Mouse (Mus musculus) forebrain, embryonic 11.5 days (tissue): ENCODE data around the gene Smoc1. TPM values are rescaled to one million over a fixed set of nuclear protein-coding genes. Genes with fewer than 3 reads are reported as not detected.
A peak's percentile ranks its signal among the peaks of the same experiment; 100 is the strongest.

ENCODE experiments used
- ATAC-seq: fragments of 200-750 bp; cut with Nextera tagmentation; replicated peaks from 2 replicates; pipeline ENCODE4 v1.8.0; 2017; ENCODE audit warnings: moderate TSS enrichment; ENCODE audit not compliant: low FRiP score
- DNase-seq: peaks from one replicate; pipeline ENCODE4 v3.0.0-alpha.2; 2017; ENCODE audit warnings: low spot score
- H3K27ac ChIP-seq: fragments of 300-500 bp; sonication (generic); 2 replicates; pipeline ENCODE4 v1.5.1; 2014; ENCODE audit warnings: low read depth, low read length
- H3K27me3 ChIP-seq: fragments of 300-500 bp; sonication (generic); 2 replicates; pipeline ENCODE4 v1.6.1; 2014; ENCODE audit warnings: mild to moderate bottlenecking, low read length, mixed read lengths; ENCODE audit not compliant: control insufficient read depth, insufficient read depth
- H3K36me3 ChIP-seq: fragments of 300-500 bp; sonication (generic); 2 replicates; pipeline ENCODE4 v1.6.1; 2014; ENCODE audit warnings: mild to moderate bottlenecking, low read length, moderate library complexity, mixed read lengths; ENCODE audit not compliant: control insufficient read depth, insufficient read depth
- H3K4me1 ChIP-seq: fragments of 300-500 bp; sonication (generic); replicated peaks from 2 replicates; pipeline ENCODE4 v1.6.1; 2014; ENCODE audit warnings: low read length, mixed read lengths; ENCODE audit not compliant: control insufficient read depth, insufficient read depth
- H3K4me2 ChIP-seq: fragments of 300-500 bp; sonication (generic); 2 replicates; pipeline ENCODE4 v1.6.1; 2014; ENCODE audit warnings: low read depth, mild to moderate bottlenecking, low read length, moderate library complexity, mixed read lengths; ENCODE audit not compliant: severe bottlenecking
- H3K4me3 ChIP-seq: fragments of 300-500 bp; sonication (generic); 2 replicates; pipeline ENCODE4 v1.5.1; 2014; ENCODE audit warnings: low read depth, low read length
- H3K9ac ChIP-seq: fragments of 300-500 bp; sonication (generic); 2 replicates; pipeline ENCODE4 v1.6.1; 2014; ENCODE audit warnings: low read length
- H3K9me3 ChIP-seq: fragments of 300-500 bp; sonication (generic); 2 replicates; pipeline ENCODE4 v1.6.1; 2016; ENCODE audit warnings: low read length, mixed read lengths; ENCODE audit not compliant: control insufficient read depth
- WGBS: fragments of 180-500 bp; shearing (Covaris S2); extraction: QIAGEN DNeasy Blood & Tissue Kit; methylation state at CpG from one replicate; pipeline ENCODE4 v1.1.7; 2014; 5-methylcytosine and 5-hydroxymethylcytosine counted together
- polyA plus RNA-seq: library from polyadenylated mRNA; unstranded; fragments of >200 nt; fragmentation: Nextera tagmentation; extraction: Ambion mirVana; gene quantifications from 2 replicates; pipeline ENCODE4 v1.2.1, GENCODE M21; 2014

Smoc1 gene
- polyA plus RNA-seq, 1 experiment from 2014 or later: 6.7 TPM

DNA sequence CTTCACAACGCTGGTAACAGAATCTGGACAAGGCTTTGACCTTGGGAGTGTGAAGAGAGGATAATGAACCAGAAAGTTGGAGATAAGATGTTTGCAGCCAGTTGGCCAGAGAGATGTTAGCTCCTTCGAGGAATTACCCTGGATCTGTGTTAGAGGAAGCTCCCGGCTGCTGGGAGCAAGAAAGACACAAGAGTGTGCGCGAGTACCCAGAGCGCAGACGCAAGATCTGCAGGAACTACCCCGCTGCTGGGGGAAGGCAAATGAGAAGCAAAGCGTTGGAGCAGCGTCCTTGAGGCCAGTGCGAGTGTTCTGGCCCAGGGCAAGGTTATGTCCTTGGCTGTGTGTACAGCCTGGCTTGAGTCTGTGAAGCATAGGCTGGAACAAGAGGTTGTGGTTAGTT, 13.1 kb upstream of the Smoc1 start:
- Histone ChIP-seq H3K4me1 (peaks cover 4% of the 10 kb centered on the region; the same call in 1 of the 2 replicates), H3K27ac (no peak overlapping the region), H3K36me3 (no peaks in the 10 kb centered on the region), H3K4me3 (no peak overlapping the region), H3K4me2 (no peak overlapping the region), H3K27me3 (no peaks in the 10 kb centered on the region), H3K9me3 (no peaks in the 10 kb centered on the region), H3K9ac (no peak overlapping the region)
- no peak for DNase-seq
- ATAC-seq: no peak
- WGBS: 84% methylated on average over 11 of the region's 11 CpGs

DNA sequence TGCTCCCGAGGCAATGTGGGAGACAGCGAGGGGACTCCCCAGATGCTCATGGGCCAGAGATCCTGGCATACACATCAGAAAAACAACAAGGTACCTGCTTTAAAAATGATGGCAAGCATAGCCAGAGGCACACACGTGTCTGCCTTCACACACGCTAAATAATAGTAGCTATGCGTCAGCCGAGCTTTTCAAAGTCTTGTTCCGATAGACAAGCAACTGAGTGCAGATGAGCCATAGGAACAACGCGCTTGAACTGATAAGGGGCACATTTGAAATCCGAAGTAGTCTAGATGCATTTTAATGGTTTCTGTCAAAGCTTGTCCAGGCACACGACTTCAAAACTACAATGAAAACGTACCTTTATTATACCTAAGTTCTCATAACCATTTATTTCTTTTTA, 9.0 kb upstream of the Smoc1 start:
- no peak for ATAC-seq
- 95% methylated on average over 12 of the region's 12 CpGs for WGBS
- no peaks in the 10 kb centered on the region for H3K4me1 ChIP-seq

DNA sequence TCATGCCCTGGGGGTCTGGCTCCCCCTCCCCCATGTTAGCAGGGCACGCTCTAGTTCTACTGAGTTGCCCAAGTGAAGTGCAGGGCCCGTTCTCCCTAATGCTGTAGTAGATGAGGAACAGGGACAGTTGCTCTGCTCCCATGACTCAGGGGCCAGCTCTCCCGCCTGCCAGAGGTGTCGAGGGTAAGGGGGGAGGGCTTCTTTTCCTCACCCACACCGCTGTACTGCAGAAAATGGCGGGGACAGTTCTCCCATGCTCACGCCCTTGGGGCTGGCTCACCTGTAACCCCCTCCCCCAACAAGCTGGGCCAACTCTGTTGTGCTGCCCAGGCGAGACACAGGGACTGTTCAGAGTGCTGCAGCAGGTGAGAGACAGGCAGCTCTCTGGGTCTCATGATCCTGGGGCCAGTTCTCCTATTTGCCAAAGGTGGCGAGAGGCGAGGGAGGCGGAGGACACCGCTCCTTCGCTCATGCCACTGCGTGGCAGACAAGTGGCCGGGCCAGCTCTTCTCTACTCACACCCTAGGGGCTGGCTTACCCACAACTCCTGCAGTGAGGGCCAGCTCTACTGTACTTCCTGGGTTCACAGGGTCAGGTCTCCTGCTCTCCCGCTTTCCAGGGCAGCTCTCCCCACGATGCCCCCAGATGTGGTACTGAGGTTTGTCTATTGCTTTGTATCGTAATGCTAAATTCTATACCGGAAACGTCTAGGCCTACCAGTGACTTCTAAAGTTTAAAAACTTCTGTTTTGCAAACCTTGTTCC, 7.9 kb upstream of the Smoc1 start:
- WGBS: 86% methylated on average over 20 of the region's 20 CpGs

More for the DNA sequence above, 9.0 kb upstream of the Smoc1 start:
- no peak for DNase-seq
- H3K4me2 ChIP-seq: no peak overlapping the region
- H3K9ac ChIP-seq: no peak overlapping the region
- H3K4me3 ChIP-seq: no peak overlapping the region
- no peaks in the 10 kb centered on the region for H3K27me3 ChIP-seq
- H3K9me3 ChIP-seq: no peaks in the 10 kb centered on the region
- no peak overlapping the region for H3K27ac ChIP-seq
- H3K36me3 ChIP-seq: no peaks in the 10 kb centered on the region

DNA sequence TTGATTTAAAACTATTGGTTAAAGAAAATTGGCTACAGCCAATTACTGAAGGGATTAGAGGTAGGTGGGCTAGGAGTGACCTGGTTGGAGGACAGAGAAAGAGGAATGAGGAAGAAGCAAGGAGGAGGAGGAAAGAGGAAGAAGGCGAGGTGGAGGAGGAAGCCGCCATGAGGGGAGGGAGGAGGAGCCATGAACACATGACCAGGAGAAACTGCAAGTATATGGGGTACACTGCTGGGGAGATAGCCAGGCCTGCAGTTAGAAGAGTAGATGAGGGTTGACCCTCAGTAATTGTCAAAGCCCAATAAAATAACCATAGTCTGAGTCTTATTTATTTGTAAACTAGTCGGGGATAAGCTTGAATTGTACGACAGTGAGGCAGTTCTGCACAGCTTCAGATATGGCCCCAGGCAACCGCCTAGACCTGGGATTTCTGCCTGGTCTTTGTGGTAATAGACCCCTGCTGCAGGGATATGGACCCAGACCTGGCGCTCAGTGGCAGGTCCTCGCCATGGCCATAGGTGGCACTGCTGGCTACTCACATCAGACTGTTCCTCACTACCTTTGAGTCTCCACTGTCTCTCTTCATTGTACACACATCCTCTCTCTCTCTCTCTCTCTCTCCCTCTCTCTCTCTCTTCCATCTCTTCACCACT, 7.2 kb upstream of the Smoc1 start:
- no peak overlapping the region for H3K4me3 ChIP-seq
- H3K9me3 ChIP-seq: no peaks in the 10 kb centered on the region
- H3K27me3 ChIP-seq: no peaks in the 10 kb centered on the region
- no peak overlapping the region for H3K9ac ChIP-seq
- no peaks in the 10 kb centered on the region for H3K4me1 ChIP-seq
- no peaks in the 10 kb centered on the region for H3K36me3 ChIP-seq
- ATAC-seq (no peak), DNase-seq (no peak)
- H3K27ac ChIP-seq: no peak overlapping the region
- no peak overlapping the region for H3K4me2 ChIP-seq
- WGBS: 90% methylated on average over 7 of the region's 7 CpGs

More for the DNA sequence above, 7.9 kb upstream of the Smoc1 start:
- H3K4me2 ChIP-seq: no peak overlapping the region
- H3K9ac ChIP-seq: no peak overlapping the region
- H3K27ac ChIP-seq: no peak overlapping the region
- H3K4me1 ChIP-seq: no peaks in the 10 kb centered on the region
- DNase-seq (no peak), ATAC-seq (no peak)
- no peaks in the 10 kb centered on the region for H3K27me3 ChIP-seq
- no peaks in the 10 kb centered on the region for H3K36me3 ChIP-seq
- H3K4me3 ChIP-seq: no peak overlapping the region
- H3K9me3 ChIP-seq: no peaks in the 10 kb centered on the region

DNA sequence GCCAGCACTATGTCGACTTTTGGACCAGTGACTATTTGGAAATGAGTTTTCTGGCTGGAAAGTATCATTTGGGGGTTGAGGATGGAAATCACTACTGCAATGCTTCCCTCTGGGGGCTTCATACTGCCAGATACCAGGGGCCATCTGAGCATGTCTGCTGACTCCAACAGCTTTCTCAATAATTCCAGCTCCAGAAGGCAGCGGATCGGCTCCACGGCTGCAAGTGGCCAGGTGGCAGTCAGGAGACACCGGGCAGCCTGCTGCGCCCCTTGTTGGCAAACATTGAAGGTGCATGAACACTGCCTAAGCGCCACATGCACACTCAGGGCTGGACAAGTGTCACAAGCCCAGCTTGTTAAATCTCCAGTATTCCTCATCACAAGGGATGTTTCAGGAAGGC, 2.2 kb upstream of the Smoc1 start:
- peaks cover 9% of the 10 kb centered on the region; the same call in 1 of the 2 replicates for H3K4me1 ChIP-seq
- ATAC-seq: no peak
- H3K27me3 ChIP-seq: peaks cover 12% of the 10 kb centered on the region; the same call in 1 of the 2 replicates
- no peaks in the 10 kb centered on the region for H3K9me3 ChIP-seq
- H3K4me3 ChIP-seq: no peak overlapping the region
- H3K36me3 ChIP-seq: no peaks in the 10 kb centered on the region
- WGBS: 87% methylated on average over 7 of the region's 7 CpGs
- H3K27ac ChIP-seq: no peak overlapping the region
- no peak overlapping the region for H3K9ac ChIP-seq
- H3K4me2 ChIP-seq: no peak overlapping the region
- no peak for DNase-seq

DNA sequence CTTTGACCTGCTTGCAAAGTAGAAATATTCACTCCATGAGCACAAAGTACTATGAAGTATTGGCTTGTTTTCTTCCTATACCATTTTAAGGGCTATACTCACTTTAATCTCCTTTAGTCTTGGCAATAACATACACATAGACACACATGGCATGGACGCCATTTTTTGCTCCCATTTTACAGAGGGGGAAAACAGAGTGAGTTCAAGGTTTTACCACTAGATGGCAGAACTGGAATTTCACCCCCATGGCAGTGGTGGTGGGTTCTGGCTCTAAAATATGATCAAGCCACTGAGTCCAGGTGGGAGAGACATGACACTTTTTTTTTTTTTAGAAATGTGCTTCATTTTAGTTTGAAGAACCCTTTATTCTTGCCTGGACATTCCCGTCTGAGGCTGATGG, 1.6 kb upstream of the Smoc1 start:
- DNase-seq: no peak
- H3K4me1 ChIP-seq: peaks cover 9% of the 10 kb centered on the region; the same call in 1 of the 2 replicates
- peaks cover 12% of the 10 kb centered on the region; the same call in 1 of the 2 replicates for H3K27me3 ChIP-seq
- H3K4me2 ChIP-seq: no peak overlapping the region
- H3K9me3 ChIP-seq: no peaks in the 10 kb centered on the region
- no peak for ATAC-seq
- H3K36me3 ChIP-seq: no peaks in the 10 kb centered on the region
- no peak overlapping the region for H3K4me3 ChIP-seq
- WGBS: 60% methylated on average over 2 of the region's 2 CpGs
- H3K9ac ChIP-seq: no peak overlapping the region
- no peak overlapping the region for H3K27ac ChIP-seq

DNA sequence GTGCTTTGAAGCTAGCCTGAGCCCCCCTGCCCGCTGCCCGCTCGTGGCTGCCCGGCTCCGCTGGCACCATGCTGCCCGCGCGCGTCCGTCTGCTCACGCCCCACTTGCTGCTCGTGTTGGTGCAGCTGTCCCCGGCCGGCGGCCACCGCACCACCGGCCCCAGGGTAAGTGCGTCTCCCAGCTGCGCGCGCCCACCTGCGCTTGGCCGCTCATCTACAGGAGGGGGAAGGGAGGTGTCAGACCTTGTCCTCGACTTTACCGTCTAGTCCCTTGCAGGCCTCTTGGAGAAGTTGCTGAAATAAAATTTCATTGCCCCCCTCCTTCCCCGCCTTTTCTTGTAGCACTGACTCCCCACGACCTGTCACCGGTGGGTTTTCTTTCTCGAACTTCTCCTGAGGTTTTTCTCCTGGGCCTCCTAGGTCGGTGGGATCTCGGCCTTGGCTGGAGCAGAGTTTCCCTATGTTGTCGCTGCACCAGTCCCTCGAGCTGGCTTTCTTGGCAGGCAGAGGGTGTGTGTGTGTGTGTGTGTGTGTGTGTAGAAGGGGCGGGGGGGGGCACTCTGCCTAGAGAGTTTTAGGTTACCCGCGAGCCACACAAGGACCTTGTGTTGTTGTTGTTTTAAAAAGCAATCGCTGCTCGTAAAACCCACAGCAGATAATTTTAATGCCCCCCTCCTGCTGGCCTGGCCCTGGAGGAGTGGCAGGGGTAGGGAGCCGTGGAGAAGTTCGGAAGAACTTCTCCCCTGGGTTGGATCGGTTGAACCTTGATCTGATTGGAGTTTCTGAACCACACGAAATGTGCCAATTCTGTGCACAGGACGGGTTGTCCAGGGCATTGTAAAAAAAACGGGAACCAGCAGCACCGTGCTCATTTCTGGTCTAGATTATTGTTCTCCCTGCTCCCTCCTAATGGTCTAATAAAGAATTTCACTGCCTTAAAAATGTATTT, 661 bp downstream of the Smoc1 start:
- Histone ChIP-seq H3K9ac (peak overlapping the region; percentile 66), H3K4me1 (peaks cover 9% of the 10 kb centered on the region; the same call in 1 of the 2 replicates), H3K4me3 (peak overlapping the region; percentile 71), H3K9me3 (no peaks in the 10 kb centered on the region), H3K27me3 (peaks cover 12% of the 10 kb centered on the region; the same call in 1 of the 2 replicates), H3K36me3 (no peaks in the 10 kb centered on the region), H3K4me2 (peak overlapping the region; percentile 98), H3K27ac (no peak overlapping the region; the same call in 1 of the 2 replicates)
- ATAC-seq (peak; percentile 85), DNase-seq (no peak)
- WGBS: 4% methylated on average over 43 of the region's 45 CpGs

DNA sequence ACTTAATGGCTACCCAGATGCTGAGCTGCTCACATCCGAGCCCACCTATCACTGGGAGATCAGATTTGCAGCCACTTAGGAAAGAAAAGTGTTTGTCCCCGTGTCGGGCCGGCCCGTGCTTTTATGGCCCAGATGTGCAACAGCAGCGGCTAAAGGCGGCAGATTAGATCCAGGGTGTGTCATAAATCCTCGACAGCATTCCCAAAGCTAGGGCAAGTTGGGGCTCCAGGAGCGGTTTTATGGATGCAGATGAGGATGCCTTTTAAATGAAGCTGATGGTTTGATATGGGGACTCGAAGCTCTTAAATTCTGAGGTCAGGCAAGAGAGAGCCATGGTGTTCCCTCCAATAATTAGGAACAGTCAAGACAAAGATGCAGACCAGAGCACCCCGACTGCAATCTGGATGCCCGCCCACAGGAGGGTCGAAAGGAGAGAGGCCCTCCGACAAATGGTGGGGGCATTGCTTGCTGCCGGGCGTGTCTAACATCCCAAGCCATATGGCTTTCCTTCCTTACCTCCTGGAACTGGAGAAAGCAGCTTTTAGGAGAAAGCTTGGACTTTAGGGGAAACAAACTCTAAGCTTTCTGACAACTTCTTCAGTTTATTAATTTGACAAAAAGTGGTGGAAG, 1.8 kb downstream of the Smoc1 start:
- no peaks in the 10 kb centered on the region for H3K9me3 ChIP-seq
- no peak overlapping the region for H3K27ac ChIP-seq
- H3K4me1 ChIP-seq: peaks cover 9% of the 10 kb centered on the region; the same call in 1 of the 2 replicates
- no peak for ATAC-seq
- 0 out of 2 replicates have a peak overlapping the region, but pooled peaks have one; percentile 2 for H3K4me3 ChIP-seq
- no peak for DNase-seq
- peak overlapping the region; percentile 20; the same call in 1 of the 2 replicates for H3K9ac ChIP-seq
- WGBS: 61% methylated on average over 16 of the region's 16 CpGs
- H3K36me3 ChIP-seq: no peaks in the 10 kb centered on the region
- H3K4me2 ChIP-seq: peak overlapping the region; percentile 6; the same call in 1 of the 2 replicates
- H3K27me3 ChIP-seq: peaks cover 12% of the 10 kb centered on the region; the same call in 1 of the 2 replicates
